Mouse (Mus musculus): ENCODE results near the gene Amh.

The Amh gene

DNA sequence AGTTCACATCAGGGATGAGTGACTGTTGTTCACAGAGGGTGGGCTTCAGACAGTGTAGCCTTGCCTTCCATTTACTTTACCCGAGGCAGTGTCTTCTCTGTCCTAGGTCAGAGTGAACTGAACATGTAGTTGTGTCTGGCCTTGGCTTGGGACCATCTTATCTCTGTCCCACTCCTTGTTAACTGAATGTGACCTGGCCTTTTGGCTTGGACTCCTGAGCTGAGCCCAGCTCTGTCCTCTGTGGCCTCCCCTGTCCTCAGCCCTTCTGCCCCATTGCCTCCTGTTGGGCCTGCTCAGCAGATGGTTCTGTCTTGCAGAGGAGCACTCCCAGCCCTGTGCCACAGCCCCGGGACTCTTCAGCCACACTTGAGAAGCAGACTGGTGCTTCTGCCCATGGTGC, 17.5 kb upstream of the Amh start:
- DNase-seq (ENCODE audit: low read depth), result no peak

DNA sequence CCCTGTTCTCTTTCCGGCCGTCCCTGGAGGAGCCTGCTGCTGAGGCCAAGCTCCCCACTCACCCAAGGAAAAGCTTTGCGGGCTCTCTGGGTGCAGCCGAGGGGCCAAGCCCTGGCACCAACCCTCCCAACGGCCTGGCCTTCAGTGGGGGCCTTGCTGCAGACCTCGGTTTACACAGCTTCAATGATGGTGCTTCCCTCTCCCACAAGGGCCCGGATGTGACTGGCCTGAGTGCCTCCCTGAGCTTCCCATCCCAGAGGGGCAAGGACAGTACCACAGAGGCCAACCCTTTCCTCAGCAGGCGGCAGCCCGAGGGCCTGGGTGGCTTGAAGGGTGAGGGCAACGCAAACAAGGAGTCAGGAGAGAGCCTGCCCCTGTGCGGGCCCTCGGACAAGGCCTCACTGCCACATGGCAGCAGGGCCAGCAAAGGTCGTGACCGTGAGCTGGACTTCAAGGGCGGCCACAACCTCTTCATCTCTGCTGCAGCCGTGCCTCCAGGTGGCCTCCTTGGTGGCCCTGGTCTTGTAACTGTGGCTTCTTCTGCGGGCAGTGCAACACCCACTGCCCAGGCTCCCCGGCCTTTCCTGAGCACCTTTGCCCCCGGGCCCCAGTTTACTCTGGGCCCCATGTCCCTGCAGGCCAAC, 14.2 kb upstream of the Amh start:
- no peak for DNase-seq (ENCODE audit: low read depth)

DNA sequence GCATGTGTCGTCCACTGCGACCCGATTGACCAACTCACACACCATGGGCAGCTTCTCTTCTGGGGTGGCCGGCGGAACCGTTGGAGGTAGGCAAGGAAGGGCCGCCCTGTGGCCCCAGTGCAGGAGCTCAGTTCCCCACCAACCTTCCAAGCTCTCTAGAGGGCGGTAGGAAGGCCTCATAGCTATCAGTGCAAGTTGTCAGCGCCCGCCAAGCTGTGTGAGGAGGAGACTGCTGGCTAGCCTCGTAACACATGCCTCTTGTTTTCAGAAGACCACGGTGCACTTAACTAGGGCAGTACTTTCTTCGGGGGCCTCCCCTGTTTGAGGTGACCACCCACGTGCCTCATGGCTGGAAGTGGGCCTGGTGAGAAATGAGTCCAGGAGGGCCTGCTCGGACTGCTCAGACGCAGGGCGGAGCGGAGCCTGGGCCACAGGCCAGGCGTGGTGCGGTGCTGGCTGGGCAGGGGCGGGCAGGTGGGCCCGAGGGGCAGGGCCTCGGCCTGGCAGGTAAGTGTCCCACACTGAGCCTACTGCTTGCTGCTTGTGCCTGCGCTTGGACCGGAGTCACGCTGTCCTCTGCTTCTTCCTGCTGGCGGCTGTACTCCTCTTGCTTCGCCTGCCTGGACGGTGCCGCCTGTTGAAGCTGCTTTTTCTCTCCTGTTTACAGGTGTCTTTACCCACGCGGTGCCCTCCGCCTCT, 13.4 kb upstream of the Amh start:
- DNase-seq (ENCODE audit: low read depth), result no peak

DNA sequence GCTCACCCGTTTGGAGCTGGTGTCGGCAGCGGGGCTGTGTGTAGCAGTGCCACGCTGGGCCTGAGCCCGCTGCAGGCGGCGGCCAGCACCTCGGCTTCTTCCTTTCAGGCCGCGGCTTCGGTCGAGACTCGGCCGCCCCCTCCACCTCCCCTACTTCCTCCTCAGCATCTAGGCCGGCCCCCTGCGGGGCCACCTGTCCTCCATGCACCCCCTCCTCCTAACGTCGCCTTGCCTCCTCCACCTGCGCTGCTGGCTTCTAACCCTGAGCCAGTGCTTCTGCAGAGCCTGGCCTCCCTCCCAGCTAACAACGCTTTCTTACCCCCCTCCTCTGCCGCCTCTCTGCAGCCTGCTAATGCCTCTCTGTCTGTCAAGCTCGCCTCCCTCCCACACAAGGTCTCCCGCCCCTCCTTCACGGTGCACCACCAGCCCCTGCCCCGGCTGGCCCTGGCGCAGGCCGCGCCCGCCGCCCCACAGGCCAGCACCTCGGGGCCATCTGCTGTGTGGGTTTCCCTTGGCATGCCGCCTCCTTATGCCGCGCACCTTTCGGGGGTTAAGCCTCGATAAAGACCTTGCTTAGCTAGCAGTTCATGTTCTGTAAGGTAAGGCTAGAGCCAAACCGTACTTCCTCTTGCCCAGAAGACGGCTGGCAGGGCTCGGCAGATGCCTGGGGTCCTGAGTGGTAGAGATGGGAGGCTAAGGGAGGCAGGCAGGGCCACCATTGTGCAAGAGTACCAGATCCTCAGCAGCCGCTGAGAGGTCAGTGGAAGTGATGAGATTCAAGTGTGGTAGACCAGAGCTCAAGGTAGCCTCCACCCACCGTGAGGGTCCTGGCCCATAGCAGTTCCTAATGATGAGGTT, 12.6 kb upstream of the Amh start:
- DNase-seq (ENCODE audit: low read depth), result no peak

DNA sequence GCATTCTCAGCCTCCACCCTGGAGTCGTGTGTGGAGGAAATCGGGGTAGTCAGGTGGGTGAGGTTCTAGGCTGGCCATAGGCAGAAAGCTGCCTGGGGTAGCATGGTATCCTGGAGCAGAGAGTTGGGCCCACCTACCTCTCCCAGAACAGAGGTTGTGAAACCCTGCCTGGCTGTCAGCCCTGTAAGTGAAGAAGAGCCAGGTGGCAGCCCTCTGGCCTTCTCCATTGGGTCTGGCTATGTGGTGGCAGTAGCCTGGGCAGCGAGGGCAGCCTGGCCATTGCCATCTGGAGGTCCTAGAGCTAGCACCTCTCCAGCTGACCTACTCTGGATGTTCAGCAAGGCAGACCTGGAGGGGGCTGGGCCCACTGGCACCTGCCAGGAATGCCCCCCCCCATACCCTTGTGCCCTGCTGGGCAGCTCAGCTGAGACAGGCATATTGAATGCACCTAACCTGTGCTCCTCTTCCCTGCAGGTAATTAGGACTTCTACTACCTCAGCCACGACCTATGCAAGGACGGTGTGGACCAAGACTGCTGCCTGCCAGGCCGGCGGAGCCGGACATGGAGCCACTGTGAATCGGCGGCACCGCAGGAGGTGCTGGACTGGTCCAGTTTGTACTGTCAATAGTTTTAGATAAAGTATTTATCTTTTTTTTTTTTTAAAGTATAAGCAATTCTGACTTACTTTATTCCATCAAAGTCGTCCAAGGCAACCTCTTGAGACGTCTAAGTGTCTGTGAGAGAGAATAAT, 11.8 kb upstream of the Amh start:
- no peak for DNase-seq (ENCODE audit: low read depth)

DNA sequence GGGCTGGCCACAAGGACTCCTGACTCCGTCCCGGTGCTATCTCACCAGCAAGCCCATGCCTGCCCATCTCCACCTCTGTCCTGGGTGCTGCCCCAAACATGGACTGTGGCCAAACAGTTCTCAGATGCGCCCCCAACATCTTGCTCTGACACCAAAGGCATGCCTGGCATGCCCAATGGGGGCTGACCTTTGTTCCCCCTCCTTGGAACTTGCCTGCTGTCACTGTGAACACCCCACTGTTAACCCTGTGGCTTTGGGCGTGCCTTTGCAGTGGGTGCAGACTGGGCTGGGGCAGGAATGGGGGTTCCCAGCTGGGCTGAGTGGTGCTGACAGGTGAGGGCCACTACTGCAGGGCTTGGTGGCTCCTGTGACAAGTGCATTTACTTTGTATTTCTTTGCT, 11.2 kb upstream of the Amh start:
- DNase-seq (ENCODE audit: low read depth), result no peak

DNA sequence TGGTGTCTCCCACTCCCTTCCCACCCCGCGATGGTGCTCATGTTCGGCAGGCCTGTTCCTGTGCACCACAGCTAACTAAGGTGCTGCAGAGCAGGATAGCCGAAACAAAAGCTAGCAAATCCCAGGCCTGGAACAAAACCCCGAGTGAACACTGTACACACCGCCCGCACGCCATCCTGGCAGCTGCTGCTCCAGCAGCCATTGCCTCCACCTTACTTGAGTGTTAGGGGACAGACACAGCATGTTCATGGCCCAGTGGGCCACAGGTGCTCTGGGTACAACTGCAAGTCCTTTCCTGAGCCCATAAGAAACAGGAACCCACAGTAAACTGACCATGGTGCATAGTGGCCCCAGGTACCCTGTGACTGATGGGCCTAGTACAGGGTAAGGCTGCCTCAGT, 10.3 kb upstream of the Amh start:
- DNase-seq (ENCODE audit: low read depth), result no peak

DNA sequence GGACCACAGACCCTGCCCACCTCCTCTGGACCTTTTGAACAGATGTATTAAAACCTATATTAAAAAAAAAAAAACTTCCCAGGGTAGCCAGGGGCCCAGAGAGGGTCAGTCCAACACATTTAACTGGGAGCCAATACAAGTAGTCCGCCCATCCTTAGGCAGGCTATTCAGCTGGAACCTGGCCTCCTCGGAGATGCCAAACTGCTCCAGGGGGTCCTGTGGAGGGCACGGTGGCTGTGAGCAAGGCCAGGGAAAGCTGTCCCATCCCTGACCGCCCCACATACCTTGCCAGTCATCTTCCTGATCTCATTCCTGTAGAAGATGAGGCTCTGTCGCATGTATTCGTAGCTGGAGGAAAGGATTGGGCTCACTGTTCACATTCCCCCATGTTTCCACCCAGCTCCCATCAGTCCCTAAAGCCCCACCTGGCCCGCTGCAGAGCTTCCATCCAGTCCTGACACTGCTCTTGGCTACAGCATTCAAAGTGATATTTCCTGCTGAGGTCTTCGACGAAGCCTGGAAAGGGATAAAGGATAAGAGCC, 8.7 kb upstream of the Amh start:
- DNase-seq (ENCODE audit: low read depth), result no peak

DNA sequence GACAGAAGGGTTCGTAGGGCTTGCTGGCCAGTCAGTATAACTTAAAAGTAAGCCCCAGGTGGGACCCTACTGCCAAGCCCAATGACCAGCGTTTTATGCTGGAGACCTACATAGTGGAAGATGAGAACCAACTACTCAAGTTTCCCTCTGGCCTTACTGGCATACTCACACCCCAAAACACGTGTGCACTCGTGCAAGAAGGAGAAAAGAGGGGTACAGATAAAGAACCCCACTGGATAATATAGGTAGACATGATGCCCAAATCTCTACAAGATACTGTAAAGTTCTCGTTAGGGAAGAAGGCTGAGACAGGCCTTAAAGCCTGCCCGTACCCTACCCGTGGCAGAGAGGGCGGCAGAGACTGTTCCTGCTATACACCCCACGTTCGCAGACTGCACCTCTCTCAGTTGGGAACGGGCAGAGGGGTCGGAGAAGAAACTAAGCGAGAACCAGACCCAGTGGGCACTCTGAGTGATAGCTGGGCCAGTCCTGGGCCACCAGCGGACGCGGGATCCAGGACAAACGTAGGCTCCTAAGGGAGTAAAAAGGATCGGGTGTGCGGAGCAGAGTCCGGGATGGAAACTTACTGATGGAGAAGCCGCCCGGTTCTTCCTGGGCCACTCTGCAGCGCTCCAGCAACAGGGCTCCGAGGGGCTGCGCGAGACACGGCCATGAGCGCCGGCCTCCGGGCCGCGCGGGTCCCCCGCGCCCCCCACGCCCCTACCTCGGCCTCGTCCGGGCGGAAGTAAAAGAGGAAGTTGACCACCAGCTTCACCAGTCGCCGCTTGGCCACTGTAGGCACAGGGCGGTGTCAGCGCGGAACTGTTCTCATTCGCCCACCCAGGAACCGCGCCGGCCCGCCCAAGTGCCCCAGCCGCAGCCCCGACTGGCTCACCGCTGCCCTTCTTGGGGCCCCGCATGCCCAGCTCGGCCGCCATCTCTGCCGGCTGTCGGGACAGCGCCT, 7.6 kb upstream of the Amh start:
- no peak for DNase-seq (ENCODE audit: low read depth)

DNA sequence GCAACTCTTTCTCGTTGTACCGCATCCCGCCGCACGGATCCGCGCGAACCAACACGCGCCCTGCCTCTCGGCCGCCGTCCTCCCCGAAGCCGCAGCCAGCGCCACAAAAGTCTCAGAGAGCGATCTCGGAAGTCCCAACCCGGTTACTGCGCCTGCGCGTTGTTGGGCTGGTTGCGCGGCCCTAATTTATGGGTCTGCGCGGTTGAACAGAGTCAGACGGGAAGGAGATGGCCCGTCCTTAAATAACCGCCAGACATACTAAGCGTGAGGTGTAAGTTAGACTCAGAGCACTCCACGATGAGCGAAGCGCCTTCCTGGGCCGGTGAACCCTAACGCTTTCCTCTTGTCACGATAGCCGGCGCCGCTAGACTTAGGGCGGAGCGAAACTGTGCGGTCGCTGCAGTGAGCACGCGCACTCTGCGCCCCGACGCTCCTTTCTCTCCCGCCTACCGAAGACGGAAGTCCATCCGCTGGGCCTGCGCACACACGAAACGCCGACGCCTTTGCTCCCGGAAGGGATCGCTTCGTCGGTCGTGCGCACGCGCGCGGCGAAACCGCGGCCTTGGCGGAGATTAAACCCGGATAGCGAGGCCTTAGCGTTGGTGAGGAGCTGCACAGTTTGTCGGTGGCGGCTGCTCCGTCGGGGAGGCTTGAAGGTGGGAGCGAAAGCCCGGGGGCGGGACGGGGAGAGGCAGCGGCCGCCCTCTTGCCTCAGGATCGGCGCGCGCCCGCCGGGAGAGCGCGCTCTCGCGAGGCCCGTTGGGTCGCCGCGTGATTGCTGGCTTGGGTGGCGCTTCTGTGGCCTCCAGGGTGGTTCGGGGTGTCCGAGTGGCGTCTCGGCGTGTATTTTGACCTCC, 6.7 kb upstream of the Amh start, which contains the start of the genes Sf3a2 and Plekhj1:
Sf3a2 (plus strand) TSS at position 49 of the 857 bp plus-strand sequence.
Plekhj1 (minus strand) TSS at position 477 of the 857 bp plus-strand sequence.
- peak; percentile 95 for DNase-seq (ENCODE audit: low read depth)

DNA sequence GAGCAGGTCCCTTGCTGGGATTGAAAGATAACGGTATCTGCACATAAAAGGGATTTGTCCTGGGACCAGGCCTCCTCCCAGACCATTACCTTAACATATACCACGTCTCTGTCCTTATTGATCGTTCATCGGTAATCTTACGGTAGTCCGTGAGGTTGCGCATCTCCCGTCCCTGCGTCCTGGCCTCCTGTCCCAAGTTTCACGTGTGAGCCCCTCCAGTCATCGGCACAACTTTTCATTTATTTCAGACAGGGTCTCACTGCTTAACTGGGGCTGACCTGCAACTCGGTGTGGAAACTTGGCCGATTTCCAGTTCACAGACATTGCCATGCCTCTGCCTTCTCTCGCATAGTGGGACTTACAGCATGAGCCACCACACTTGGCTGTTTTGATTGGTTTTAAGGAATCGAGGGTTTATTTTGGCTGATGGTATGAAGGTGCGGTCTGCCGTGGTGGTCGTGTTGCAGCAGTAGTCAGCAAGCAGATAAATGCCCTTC, 5.9 kb upstream of the Amh start:
- DNase-seq (ENCODE audit: low read depth), result no peak

DNA sequence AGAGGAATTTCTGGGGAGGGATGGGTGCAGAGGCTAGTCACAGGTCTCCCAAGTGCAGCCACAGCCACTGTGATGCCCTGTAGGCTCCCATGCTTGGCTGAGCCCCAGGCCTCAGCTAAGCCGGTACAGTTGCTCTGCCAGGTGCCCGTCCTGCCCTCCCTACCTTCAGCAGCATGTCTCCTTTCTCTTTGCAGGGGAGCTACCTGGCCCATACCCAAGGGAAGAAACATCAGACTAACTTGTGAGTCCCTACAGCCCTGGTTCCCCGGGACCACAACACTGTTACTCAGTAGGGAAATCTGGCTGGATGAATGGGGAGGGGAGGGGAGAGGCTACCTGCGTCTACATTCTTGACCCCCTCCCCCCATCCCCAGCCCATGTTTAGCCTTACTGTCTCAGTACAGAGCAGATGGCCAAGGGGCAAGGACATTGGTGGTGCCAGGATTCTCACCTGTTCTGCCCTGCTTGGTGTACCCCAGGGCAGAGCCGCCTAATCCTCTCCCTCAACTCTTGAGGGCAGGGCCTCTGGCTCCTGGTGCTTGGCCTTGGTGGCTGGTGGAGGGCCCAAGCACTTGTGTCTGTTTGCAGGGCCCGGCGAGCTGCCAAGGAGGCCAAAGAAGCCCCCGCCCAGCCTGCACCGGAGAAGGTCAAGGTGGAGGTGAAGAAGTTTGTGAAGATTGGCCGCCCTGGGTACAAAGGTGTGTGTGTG, 2.7 kb upstream of the Amh start:
- no peak for DNase-seq (ENCODE audit: low read depth)

DNA sequence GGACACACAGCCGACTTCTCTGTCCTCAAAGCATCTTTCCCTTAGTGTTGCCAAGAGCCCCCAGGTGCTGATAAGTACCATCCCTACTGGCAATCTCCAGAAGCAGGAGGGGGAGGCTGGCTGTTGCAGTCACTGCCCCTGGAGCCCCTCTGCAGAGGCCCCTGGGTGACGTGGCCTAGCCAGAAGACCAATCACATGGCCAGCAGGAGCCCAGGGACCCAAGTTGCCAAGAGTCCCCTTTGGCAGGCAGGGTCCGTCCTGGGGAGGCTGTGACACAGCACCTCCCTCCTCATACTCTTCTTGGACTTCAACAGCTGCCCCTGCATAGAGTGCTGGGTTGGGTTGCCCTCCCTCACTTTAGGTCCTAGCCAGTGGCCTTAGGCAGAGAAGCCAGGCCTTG, 2.0 kb upstream of the Amh start:
- no peak for DNase-seq (ENCODE audit: low read depth)

DNA sequence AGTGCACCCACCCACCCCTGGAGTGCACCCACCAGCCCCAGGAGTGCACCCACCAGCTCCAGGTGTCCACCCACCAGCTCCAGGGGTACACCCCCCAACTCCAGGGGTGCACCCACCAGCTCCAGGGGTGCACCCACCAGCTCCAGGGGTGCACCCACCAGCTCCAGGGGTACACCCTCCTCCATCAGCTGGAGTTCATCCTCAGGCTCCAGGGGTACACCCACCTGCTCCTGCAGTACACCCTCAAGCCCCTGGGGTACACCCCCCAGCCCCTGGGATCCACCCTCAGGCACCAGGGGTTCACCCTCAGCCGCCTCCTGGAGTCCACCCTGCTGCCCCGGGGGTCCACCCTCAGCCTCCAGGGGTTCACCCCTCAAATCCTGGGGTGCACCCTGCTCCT, 703 bp upstream of the Amh start:
- no peak for DNase-seq (ENCODE audit: low read depth)

DNA sequence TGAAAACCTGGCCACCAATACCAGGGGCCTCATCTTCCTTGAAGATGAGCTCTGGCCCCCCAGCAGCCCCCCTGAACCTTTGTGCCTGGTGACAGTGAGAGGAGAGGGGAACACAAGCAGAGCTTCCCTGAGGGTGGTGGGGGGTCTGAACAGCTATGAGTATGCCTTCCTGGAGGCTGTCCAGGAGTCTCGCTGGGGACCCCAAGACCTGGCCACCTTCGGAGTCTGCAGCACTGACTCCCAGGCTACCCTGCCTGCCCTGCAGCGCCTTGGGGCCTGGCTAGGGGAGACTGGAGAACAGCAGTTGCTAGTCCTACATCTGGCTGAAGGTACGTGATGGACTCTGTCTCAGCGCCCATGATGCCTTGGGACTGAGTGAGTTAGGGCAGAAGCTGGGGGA, 279 bp downstream of the Amh start:
- DNase-seq (ENCODE audit: low read depth), result no peak

DNA sequence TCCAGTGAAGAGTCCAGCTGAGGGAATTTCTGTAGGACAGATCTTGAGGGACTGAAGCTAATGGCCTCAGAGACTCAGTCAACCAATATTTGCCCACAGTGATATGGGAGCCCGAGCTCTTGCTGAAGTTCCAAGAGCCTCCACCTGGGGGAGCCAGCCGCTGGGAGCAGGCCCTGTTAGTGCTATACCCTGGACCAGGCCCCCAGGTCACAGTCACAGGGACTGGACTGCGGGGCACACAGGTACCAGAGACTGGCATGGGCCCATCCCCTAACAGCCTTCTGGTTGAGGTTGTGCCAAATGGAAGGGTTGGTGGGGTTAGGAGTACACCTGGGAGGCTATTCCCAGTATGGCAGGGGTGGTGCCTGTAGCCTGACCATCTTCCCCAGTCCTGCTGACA, 882 bp downstream of the Amh start:
- no peak for DNase-seq (ENCODE audit: low read depth)

DNA sequence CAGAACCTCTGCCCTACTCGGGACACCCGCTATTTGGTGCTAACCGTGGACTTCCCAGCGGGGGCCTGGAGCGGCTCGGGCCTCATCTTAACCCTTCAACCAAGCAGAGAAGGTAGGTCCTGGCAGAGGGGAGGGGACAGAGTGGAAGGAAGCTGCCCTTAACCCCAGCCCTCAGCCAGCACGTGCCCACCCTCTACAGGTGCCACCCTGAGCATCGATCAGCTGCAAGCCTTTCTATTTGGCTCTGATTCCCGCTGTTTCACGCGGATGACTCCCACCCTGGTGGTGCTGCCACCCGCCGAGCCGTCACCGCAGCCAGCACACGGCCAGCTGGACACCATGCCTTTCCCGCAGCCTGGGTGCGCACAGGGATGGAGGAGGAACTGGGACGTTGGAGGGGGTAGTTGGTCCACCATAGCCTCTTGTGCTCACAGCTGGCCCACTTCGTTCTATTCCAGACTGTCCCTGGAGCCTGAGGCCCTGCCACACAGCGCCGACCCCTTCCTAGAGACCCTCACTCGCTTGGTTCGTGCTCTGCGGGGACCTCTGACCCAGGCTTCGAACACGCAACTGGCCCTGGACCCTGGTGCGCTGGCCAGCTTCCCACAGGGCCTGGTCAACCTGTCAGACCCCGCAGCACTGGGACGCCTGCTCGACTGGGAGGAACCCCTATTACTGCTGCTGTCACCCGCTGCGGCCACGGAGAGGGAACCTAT, 1.5 kb downstream of the Amh start:
- no peak for DNase-seq (ENCODE audit: low read depth)

DNA sequence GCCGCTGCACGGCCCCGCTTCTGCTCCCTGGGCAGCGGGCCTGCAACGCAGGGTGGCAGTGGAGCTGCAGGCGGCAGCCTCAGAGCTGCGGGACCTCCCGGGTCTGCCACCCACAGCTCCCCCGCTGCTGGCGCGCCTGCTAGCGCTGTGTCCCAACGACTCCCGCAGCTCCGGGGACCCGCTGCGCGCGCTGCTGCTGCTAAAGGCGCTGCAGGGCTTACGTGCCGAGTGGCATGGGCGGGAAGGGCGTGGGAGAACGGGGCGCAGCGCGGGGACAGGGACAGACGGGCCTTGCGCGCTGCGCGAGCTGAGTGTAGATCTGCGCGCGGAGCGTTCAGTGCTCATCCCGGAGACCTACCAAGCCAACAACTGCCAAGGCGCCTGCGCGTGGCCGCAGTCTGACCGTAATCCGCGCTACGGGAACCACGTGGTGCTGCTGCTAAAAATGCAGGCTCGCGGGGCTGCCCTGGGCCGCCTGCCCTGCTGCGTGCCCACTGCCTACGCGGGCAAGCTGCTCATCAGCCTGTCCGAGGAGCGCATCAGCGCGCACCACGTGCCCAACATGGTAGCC, 2.1 kb downstream of the Amh start:
- no peak for DNase-seq (ENCODE audit: low read depth)
